Mouse (Mus musculus) megakaryocyte, embryonic 14.5 days (primary cell): ENCODE data around the gene Tmem132c.

ENCODE experiments used
- FLI1 ChIP-seq: IDR thresholded peaks from 2 replicates; pipeline ENCODE4 v1.6.1; 2012; ENCODE audit warnings: low read length, inconsistent platforms, mixed read lengths
- GATA1 ChIP-seq: IDR thresholded peaks from 3 replicates; pipeline ENCODE4 v1.6.1; 2012; ENCODE audit warnings: mixed read lengths, low read length, inconsistent platforms, borderline replicate concordance

DNA sequence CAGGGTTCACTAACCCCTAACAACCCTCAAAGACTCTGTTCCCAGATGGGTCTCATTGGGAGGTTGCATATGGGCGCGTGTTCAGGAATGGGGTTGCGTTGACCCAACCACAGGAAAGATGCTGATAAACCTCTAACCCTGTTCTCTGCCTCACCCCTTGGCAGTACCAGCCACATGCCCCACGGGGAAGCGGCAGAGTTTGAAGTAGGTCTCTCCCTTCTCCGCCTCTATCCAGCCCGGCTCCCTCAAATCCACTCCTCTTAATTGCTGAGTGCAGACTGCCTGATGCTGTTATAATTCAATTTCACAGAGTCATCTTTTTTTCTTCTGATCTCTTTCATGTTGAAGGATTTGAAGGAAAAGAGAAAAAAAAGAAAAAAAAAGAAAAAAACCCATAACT is 128.2 kb downstream of the Tmem132c start:
- TF ChIP-seq GATA1: no peak
- no peak for TF ChIP-seq FLI1
